Mouse (Mus musculus) myocyte (in vitro differentiated cells): ENCODE measurements around the gene AC153137.1.

Experiments used
- CEBPB ChIP-seq: IDR thresholded peaks from 2 replicates; pipeline ENCODE4 v1.6.1; 2011; ENCODE audit warnings: mild to moderate bottlenecking, moderate library complexity; ENCODE audit not compliant: poor library complexity, insufficient read depth, severe bottlenecking
- E2F4 ChIP-seq: IDR thresholded peaks from one replicate; pipeline ENCODE4 v1.6.1; 2011; ENCODE audit warnings: mild to moderate bottlenecking, control low read depth, moderate library complexity; ENCODE audit not compliant: insufficient read depth
- MAX ChIP-seq: IDR thresholded peaks from one replicate; pipeline ENCODE4 v1.6.1; 2011; ENCODE audit warnings: low read depth, mild to moderate bottlenecking, control low read depth
- MYOD1 ChIP-seq, 3 experiments: IDR thresholded peaks; one replicate each; pipeline ENCODE4 v1.6.1; 2011; ENCODE audit warnings: control low read depth in 2 of 3, low read depth in 2 of 3, mild to moderate bottlenecking in 2 of 3, moderate library complexity in 1 of 3; ENCODE audit not compliant: insufficient read length in 2 of 3, control insufficient read depth in 1 of 3
- MYOG ChIP-seq, 3 experiments: IDR thresholded peaks; one replicate each; pipeline ENCODE4 v1.6.1; 2011; ENCODE audit warnings: control low read depth in 2 of 3, low read depth in 2 of 3, mild to moderate bottlenecking in 2 of 3; ENCODE audit not compliant: insufficient read length in 2 of 3, control insufficient read depth in 1 of 3, insufficient read depth in 1 of 3
- POLR2A ChIP-seq: IDR thresholded peaks from one replicate; pipeline ENCODE4 v1.6.1; 2011; ENCODE audit warnings: low read depth, mild to moderate bottlenecking, control low read depth, moderate library complexity; ENCODE audit not compliant: insufficient read length
- POLR2AphosphoS2 ChIP-seq: IDR thresholded peaks from one replicate; pipeline ENCODE4 v1.6.1; 2011; ENCODE audit warnings: low read depth, control low read depth; ENCODE audit not compliant: insufficient read length
- REST ChIP-seq: IDR thresholded peaks from one replicate; pipeline ENCODE4 v1.6.1; 2011; ENCODE audit warnings: mild to moderate bottlenecking, control low read depth, moderate library complexity; ENCODE audit not compliant: insufficient read depth, insufficient read length
- SRF ChIP-seq: IDR thresholded peaks from one replicate; pipeline ENCODE4 v1.6.1; 2011; ENCODE audit warnings: low read depth; ENCODE audit not compliant: control insufficient read depth, insufficient read length
- TCF12 ChIP-seq: IDR thresholded peaks from one replicate; pipeline ENCODE4 v1.6.1; 2011; ENCODE audit warnings: mild to moderate bottlenecking, control low read depth; ENCODE audit not compliant: poor library complexity, insufficient read depth, severe bottlenecking
- TCF3 ChIP-seq: IDR thresholded peaks from one replicate; pipeline ENCODE4 v1.6.1; 2011; ENCODE audit warnings: low read depth, control low read depth; ENCODE audit not compliant: insufficient read length
- USF1 ChIP-seq: IDR thresholded peaks from one replicate; pipeline ENCODE4 v1.6.1; 2011; ENCODE audit warnings: low read depth, mild to moderate bottlenecking, control low read depth, moderate library complexity

GRCm38 (mm10) chr1:30948361-30948949, 29.3 kb downstream of the AC153137.1 start:
- TF ChIP-seq USF1 (no peak), POLR2AphosphoS2 (peak; percentile 4), CEBPB (no peak), POLR2A (no peak), TCF12 (no peak), MAX (no peak), E2F4 (no peak), MYOD1 (IDR thresholded peaks at IDR 0.05; ENCODE audit: control insufficient read depth in 1 of 3, insufficient read length in 2 of 3, low read depth in 2 of 3) (no peak), REST (no peak), MYOG (IDR thresholded peaks at IDR 0.05; ENCODE audit: control insufficient read depth in 1 of 3, insufficient read depth in 1 of 3, insufficient read length in 2 of 3, low read depth in 2 of 3) (no peak), SRF (no peak), TCF3 (no peak)
